Mouse (Mus musculus) limb, embryonic 12.5 days (tissue): ENCODE results near the gene Egr4. TPM values are rescaled to one million over a fixed set of nuclear protein-coding genes. Genes with fewer than 3 reads are reported as not detected.
A peak's percentile ranks its signal among the peaks of the same experiment; 100 is the strongest.

Experiments
- ATAC-seq: fragments of 200-750 bp; cut with Nextera tagmentation; 2 replicates; pipeline ENCODE4 v1.8.0; 2017; ENCODE audit warnings: low read depth, moderate TSS enrichment; ENCODE audit not compliant: insufficient number of reproducible peaks, insufficient read depth, low FRiP score, low TSS enrichment
- H3K27ac ChIP-seq: fragments of 300-500 bp; sonication (generic); 2 replicates; pipeline ENCODE4 v1.5.1; 2016; ENCODE audit warnings: mild to moderate bottlenecking, moderate library complexity
- H3K27me3 ChIP-seq: fragments of 300-500 bp; sonication (generic); 2 replicates; pipeline ENCODE4 v1.6.1; 2016; ENCODE audit warnings: mild to moderate bottlenecking, moderate library complexity
- H3K36me3 ChIP-seq: fragments of 300-500 bp; sonication (generic); 2 replicates; pipeline ENCODE4 v1.6.1; 2016; ENCODE audit warnings: mild to moderate bottlenecking, moderate library complexity
- H3K4me1 ChIP-seq: fragments of 300-500 bp; sonication (generic); replicated peaks from 2 replicates; pipeline ENCODE4 v1.6.1; 2016
- H3K4me2 ChIP-seq: fragments of 300-500 bp; sonication (generic); 2 replicates; pipeline ENCODE4 v1.6.1; 2016; ENCODE audit warnings: mild to moderate bottlenecking, moderate library complexity
- H3K4me3 ChIP-seq: fragments of 300-500 bp; sonication (generic); replicated peaks from 2 replicates; pipeline ENCODE4 v1.5.1; 2016; ENCODE audit warnings: mild to moderate bottlenecking
- H3K9ac ChIP-seq: fragments of 300-500 bp; sonication (generic); replicated peaks from 2 replicates; pipeline ENCODE4 v1.6.1; 2016; ENCODE audit warnings: mild to moderate bottlenecking, moderate library complexity
- H3K9me3 ChIP-seq: fragments of 300-500 bp; sonication (generic); 2 replicates; pipeline ENCODE4 v1.6.1; 2016; ENCODE audit warnings: mild to moderate bottlenecking, moderate library complexity
- WGBS: fragments of 180-500 bp; shearing (Covaris S2); methylation state at CpG from one replicate; pipeline ENCODE4 v1.1.7; 2016; 5-methylcytosine and 5-hydroxymethylcytosine counted together
- polyA plus RNA-seq: library from polyadenylated mRNA; unstranded; fragments of >200 nt; fragmentation: Nextera tagmentation; extraction: Ambion mirVana; gene quantifications from 2 replicates; pipeline ENCODE4 v1.2.1, GENCODE M21; 2016

Gene Egr4
- not detected in 2 replicates for polyA plus RNA-seq

GRCm38 (mm10) chr6:85513531-85513910, at the start of gene Egr4:
TSS of gene Egr4 (minus strand) at chr6:85513589.
- Histone ChIP-seq H3K9me3 (0 out of 2 replicates have a peak, but pooled peaks cover 3% of the 10 kb centered on the region), H3K27ac (no peak within 1 kb of the TSS), H3K4me1 (peaks cover 28% of the 10 kb centered on the region), H3K27me3 (peaks cover 93% of the 10 kb centered on the region), H3K4me3 (peak within 1 kb of the TSS; percentile 46), H3K36me3 (no peaks in the 10 kb centered on the region), H3K4me2 (peak within 1 kb of the TSS; percentile 80), H3K9ac (no peak within 1 kb of the TSS)
- peak; percentile 48 for ATAC-seq
- under 1% methylated on average over 37 of the region's 38 CpGs for WGBS

GRCm38 (mm10) chr6:85562374-85562773, 49.0 kb upstream of the Egr4 start:
- H3K9me3 ChIP-seq: no peaks in the 10 kb centered on the region
- 30% methylated on average over 1 of the region's 1 CpGs for WGBS
- no peaks in the 10 kb centered on the region for H3K36me3 ChIP-seq
- H3K27ac ChIP-seq: no peak overlapping the region
- H3K4me2 ChIP-seq: no peak overlapping the region
- ATAC-seq: no peak
- no peak overlapping the region for H3K9ac ChIP-seq
- no peaks in the 10 kb centered on the region for H3K27me3 ChIP-seq
- no peaks in the 10 kb centered on the region for H3K4me1 ChIP-seq
- no peak overlapping the region for H3K4me3 ChIP-seq

DNA sequence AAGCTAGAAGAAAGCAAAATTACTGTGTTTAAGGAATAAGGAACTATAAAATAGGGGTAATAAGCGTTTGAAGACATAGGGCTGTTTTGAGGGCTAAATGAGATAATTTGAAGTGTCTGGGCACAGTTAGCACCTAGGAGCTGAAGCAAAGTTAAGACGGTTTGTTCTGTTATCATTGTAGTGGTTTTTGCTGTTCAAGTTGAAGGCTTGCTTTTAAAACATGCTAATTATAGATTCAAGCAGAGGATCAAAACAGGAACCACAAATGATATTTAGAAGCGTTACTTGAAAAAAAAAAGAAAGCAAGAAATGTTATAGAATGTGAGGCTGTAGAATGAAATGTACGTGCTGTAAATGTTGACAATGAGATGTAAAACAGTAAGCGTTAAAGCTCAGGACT, 34.3 kb upstream of the Egr4 start:
- Histone ChIP-seq H3K9ac (no peak overlapping the region), H3K27me3 (no peaks in the 10 kb centered on the region), H3K36me3 (no peaks in the 10 kb centered on the region), H3K9me3 (peaks cover 3% of the 10 kb centered on the region; the same call in 1 of the 2 replicates), H3K4me3 (no peak overlapping the region), H3K4me2 (no peak overlapping the region), H3K27ac (no peak overlapping the region), H3K4me1 (no peaks in the 10 kb centered on the region)
- WGBS: 82% methylated on average over 5 of the region's 5 CpGs
- ATAC-seq: no peak

DNA sequence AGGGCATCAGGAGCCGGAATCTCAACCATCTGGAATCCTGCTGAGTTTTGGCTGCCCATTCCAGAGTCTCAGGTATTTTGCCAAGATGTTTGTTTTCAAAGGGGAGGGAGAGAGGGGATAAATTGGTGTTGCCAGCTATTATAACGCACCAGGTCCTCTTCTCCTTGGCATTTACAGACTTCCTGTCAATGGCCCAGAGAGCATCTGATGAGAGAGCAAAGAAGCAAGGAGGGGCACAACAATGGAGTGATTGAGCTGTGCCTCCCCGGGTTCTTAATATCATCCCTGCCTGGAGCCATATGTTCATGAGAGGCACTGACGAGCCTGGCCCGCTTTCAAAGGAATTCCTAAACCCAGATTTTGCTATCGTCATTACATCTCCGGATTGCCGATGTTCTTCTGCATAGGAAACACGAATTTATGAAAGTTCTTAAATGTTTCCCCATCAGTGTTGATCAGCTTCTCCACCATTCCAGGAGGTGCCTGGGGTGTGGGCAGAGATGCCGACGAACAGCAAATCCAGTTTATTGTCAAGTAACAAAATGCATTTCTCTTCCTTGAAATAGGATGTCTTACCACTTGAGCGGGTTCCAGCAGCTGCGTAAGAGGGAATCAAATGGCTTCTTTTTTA, 31.0 kb upstream of the Egr4 start:
- no peaks in the 10 kb centered on the region for H3K4me1 ChIP-seq
- WGBS: 72% methylated on average over 13 of the region's 13 CpGs
- H3K36me3 ChIP-seq: no peaks in the 10 kb centered on the region
- no peak for ATAC-seq
- H3K4me3 ChIP-seq: no peak overlapping the region
- H3K9me3 ChIP-seq: no peaks in the 10 kb centered on the region
- no peak overlapping the region for H3K27ac ChIP-seq
- H3K4me2 ChIP-seq: no peak overlapping the region
- no peaks in the 10 kb centered on the region for H3K27me3 ChIP-seq
- no peak overlapping the region for H3K9ac ChIP-seq

- H3K4me2 ChIP-seq: no peak overlapping the region
- no peak for ATAC-seq
- H3K4me1 ChIP-seq: no peaks in the 10 kb centered on the region
- H3K27ac ChIP-seq: no peak overlapping the region
- 79% methylated on average over 10 of the region's 10 CpGs for WGBS
- no peak overlapping the region for H3K9ac ChIP-seq
- H3K9me3 ChIP-seq: no peaks in the 10 kb centered on the region
- H3K36me3 ChIP-seq: no peaks in the 10 kb centered on the region
- no peak overlapping the region for H3K4me3 ChIP-seq
- no peaks in the 10 kb centered on the region for H3K27me3 ChIP-seq
Measured at GRCm38 (mm10) chr6:85543351-85544175, 30.2 kb upstream of the Egr4 start.

DNA sequence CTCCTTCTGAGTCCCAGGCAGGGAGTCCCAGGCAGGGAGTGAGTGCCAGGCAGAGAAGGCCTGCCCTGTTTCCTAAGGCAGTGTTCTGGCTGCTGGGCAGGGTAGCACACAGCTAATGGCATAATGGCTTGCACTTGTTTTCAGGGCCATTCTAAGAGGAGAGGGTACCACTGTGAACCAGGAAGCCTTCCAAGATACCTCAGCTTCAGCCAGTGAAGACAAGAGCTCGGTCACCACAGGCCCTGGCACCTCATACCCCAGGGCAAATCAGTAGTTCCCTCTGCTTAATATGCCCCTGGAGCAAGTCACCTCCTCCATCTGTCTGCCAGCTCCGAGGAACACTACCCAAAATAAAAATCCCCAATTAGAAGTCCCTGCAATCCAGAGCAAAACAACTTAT, 9.4 kb upstream of the Egr4 start:
- Histone ChIP-seq H3K4me2 (no peak overlapping the region), H3K4me3 (no peak overlapping the region), H3K27me3 (peaks cover 30% of the 10 kb centered on the region; the same call in 1 of the 2 replicates), H3K27ac (no peak overlapping the region), H3K9ac (no peak overlapping the region), H3K9me3 (no peaks in the 10 kb centered on the region), H3K4me1 (no peaks in the 10 kb centered on the region), H3K36me3 (no peaks in the 10 kb centered on the region)
- 67% methylated on average over 2 of the region's 2 CpGs for WGBS
- ATAC-seq: no peak

- Histone ChIP-seq H3K4me1 (no peaks in the 10 kb centered on the region), H3K36me3 (no peaks in the 10 kb centered on the region), H3K4me3 (no peak overlapping the region), H3K27me3 (peaks cover 31% of the 10 kb centered on the region; the same call in 1 of the 2 replicates), H3K9ac (no peak overlapping the region), H3K4me2 (no peak overlapping the region), H3K9me3 (no peaks in the 10 kb centered on the region), H3K27ac (no peak overlapping the region)
- ATAC-seq: no peak
- 82% methylated on average over 5 of the region's 5 CpGs for WGBS
Measured at GRCm38 (mm10) chr6:85522026-85522425, 8.6 kb upstream of the Egr4 start.

GRCm38 (mm10) chr6:85518091-85518693, 4.8 kb upstream of the Egr4 start:
- Histone ChIP-seq H3K4me2 (no peak overlapping the region), H3K4me3 (no peak overlapping the region), H3K9ac (no peak overlapping the region), H3K27ac (no peak overlapping the region), H3K36me3 (no peaks in the 10 kb centered on the region), H3K4me1 (peaks cover 7% of the 10 kb centered on the region), H3K9me3 (0 out of 2 replicates have a peak, but pooled peaks cover 3% of the 10 kb centered on the region), H3K27me3 (peaks cover 63% of the 10 kb centered on the region)
- WGBS: 59% methylated on average over 5 of the region's 5 CpGs
- no peak for ATAC-seq

- ATAC-seq: no peak
- peaks cover 28% of the 10 kb centered on the region for H3K4me1 ChIP-seq
- H3K9me3 ChIP-seq: 0 out of 2 replicates have a peak, but pooled peaks cover 3% of the 10 kb centered on the region
- no peak overlapping the region for H3K4me2 ChIP-seq
- no peak overlapping the region for H3K9ac ChIP-seq
- no peak overlapping the region for H3K4me3 ChIP-seq
- 76% methylated on average over 4 of the region's 4 CpGs for WGBS
- H3K36me3 ChIP-seq: no peaks in the 10 kb centered on the region
- H3K27me3 ChIP-seq: peaks cover 80% of the 10 kb centered on the region
- H3K27ac ChIP-seq: no peak overlapping the region
Measured at GRCm38 (mm10) chr6:85515941-85516340, 2.6 kb upstream of the Egr4 start.

DNA sequence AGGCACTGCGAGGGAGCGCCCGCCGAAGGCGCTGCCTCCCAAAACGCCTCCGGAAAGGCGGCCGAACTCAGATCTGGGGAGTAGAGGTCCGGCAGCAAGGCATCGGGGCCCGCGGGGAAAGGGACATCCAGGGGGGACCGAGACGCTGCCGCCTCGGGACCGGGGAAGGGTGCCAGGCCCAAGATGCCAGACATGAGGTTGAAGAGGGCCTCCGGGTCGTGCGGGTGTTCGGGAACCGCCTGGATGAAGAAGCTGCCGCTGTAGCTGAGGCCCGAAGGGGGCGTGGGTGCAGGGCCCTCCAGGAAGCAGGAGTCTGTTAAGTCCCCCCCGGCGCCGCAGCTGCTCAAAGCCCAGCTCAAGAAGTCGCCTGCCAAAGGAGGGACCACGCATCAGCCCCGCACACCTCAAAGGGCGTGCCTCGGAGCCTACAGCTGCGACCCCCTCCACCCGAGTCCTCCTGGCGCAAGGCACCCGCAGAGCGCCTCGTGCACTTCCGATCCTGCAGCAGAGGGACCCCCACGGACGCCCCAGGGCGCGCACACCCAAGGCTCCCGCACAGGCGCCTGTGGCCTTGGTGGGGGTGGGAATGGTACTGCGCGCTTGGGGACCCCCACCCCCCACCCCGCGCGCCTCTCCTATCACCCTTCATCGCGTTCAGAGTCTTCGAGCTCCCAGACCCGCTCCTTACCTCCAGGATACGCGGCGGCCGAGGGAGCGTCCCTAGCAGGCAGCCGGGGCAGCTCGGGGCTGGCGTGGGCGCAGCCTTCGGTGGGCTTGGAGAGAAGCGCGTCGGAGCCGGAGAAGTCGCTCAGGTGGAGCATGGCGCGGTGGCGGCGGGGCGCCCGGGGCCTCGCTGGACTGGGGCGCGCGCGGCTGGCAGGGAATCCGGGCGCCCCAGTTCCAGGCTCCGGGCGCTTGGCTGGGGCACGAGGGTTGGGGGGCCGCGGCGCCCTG, 535 bp downstream of the Egr4 start:
- Histone ChIP-seq H3K36me3 (no peaks in the 10 kb centered on the region), H3K4me2 (peak overlapping the region; percentile 80), H3K9ac (no peak overlapping the region), H3K27me3 (peaks cover 92% of the 10 kb centered on the region), H3K4me1 (peaks cover 28% of the 10 kb centered on the region), H3K27ac (no peak overlapping the region), H3K4me3 (peak overlapping the region; percentile 46), H3K9me3 (0 out of 2 replicates have a peak, but pooled peaks cover 3% of the 10 kb centered on the region)
- no peak for ATAC-seq
- under 1% methylated on average over 71 of the region's 90 CpGs for WGBS
